Mouse (Mus musculus) cerebellum, adult 2 months (tissue): Measurements from ENCODE around the gene Gcnt2.

Source experiments
- CTCF ChIP-seq: fragments of 200-500 bp; IDR thresholded peaks from 2 replicates; pipeline ENCODE4 v1.5.1; 2011; ENCODE audit warnings: low read depth, mild to moderate bottlenecking, control low read depth, low read length, moderate library complexity, borderline replicate concordance; ENCODE audit not compliant: insufficient read depth
- POLR2A ChIP-seq: fragments of 200-500 bp; IDR thresholded peaks from 2 replicates; pipeline ENCODE4 v1.6.1; 2011; ENCODE audit warnings: low read length, control low read depth, borderline replicate concordance; ENCODE audit not compliant: insufficient read depth

DNA sequence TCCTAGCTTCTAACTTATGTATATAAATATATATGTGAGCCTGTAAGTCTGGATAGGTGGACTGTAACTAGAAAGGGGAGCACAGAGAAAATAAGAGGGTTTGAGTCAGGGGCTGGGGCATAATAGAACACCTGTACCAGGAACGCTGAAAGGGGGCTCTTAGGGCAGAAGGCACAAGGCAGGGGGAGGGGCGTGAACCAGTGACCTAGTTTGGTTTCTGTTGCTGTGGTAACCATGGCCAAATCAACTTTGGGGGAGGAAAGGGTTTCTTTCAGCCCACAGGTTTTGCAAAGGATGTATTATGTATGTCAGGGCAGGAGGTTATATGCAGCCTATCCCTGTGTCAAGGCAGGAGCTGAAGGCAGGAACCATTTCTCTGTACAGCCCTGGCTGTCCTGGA, 112.3 kb downstream of the Gcnt2 start:
- no peak for TF ChIP-seq POLR2A
- TF ChIP-seq CTCF: no peak
